Mouse (Mus musculus) mesoderm, embryonic 11.5 days (tissue): ENCODE measurements at regions not wholly inside any gene's neighbourhood (a gene's known extent, or its start where the extent isn't known, plus 50 kb on each side); places are given as distances from the start of the nearest gene placed in this dataset.

Experiments used
- DNase-seq: peaks from one replicate; pipeline ENCODE4 v3.0.0-alpha.2; 2012; ENCODE audit warnings: low read depth, low spot score

GRCm38 (mm10) chr9:122437464-122437863 lies 86.1 kb downstream of the Abhd5 start:
- DNase-seq: no peak

GRCm38 (mm10) chr9:122446387-122447105 lies 95.1 kb downstream of the Abhd5 start:
- DNase-seq: no peak

- no peak for DNase-seq
Measured at GRCm38 (mm10) chr9:122447568-122447967, 96.2 kb downstream of the Abhd5 start.

GRCm38 (mm10) chr9:122448342-122448741 lies 96.9 kb downstream of the Abhd5 start:
- DNase-seq: no peak

GRCm38 (mm10) chr9:122450524-122450923 lies 99.1 kb downstream of the Abhd5 start:
- DNase-seq: no peak

- no peak for DNase-seq
Measured at GRCm38 (mm10) chr9:122455301-122455700, 103.9 kb downstream of the Abhd5 start.

- DNase-seq: no peak
Measured at GRCm38 (mm10) chr9:122455779-122456178, 104.4 kb downstream of the Abhd5 start.

- DNase-seq: no peak
Measured at GRCm38 (mm10) chr9:122459491-122459890, 108.1 kb downstream of the Abhd5 start.

GRCm38 (mm10) chr9:122471539-122471938 lies 120.1 kb downstream of the Abhd5 start:
- DNase-seq: peak; percentile 21

- peak; percentile 68 for DNase-seq
Measured at GRCm38 (mm10) chr9:122476356-122476755, 124.9 kb downstream of the Abhd5 start.

- DNase-seq: no peak
Measured at GRCm38 (mm10) chr9:122487001-122487400, 135.6 kb downstream of the Abhd5 start.

GRCm38 (mm10) chr9:122494691-122495090 lies 143.3 kb downstream of the Abhd5 start:
- DNase-seq: no peak

- no peak for DNase-seq
Measured at GRCm38 (mm10) chr9:122496482-122496985, 145.1 kb downstream of the Abhd5 start.

- no peak for DNase-seq
Measured at GRCm38 (mm10) chr9:122501864-122502341, 150.5 kb downstream of the Abhd5 start.

- DNase-seq: no peak
Measured at GRCm38 (mm10) chr9:122521569-122521968, 170.2 kb downstream of the Abhd5 start.

GRCm38 (mm10) chr9:122525621-122526055 lies 174.2 kb downstream of the Abhd5 start:
- DNase-seq: no peak

GRCm38 (mm10) chr9:122528267-122528666 lies 176.9 kb downstream of the Abhd5 start:
- DNase-seq: no peak

GRCm38 (mm10) chr9:122529721-122530120 lies 178.3 kb downstream of the Abhd5 start:
- DNase-seq: no peak

GRCm38 (mm10) chr9:122531806-122532205 lies 180.4 kb downstream of the Abhd5 start:
- no peak for DNase-seq

- no peak for DNase-seq
Measured at GRCm38 (mm10) chr9:122534121-122534814, 182.9 kb downstream of the Abhd5 start.

GRCm38 (mm10) chr9:122534965-122535364 lies 183.6 kb downstream of the Abhd5 start:
- no peak for DNase-seq

- peak; percentile 28 for DNase-seq
Measured at GRCm38 (mm10) chr9:122540091-122540490, 188.7 kb downstream of the Abhd5 start.

GRCm38 (mm10) chr9:122556051-122556450 lies 191.1 kb upstream of the Topaz1 start:
- no peak for DNase-seq
